Mouse (Mus musculus) heart, adult 2 months (tissue): Measurements from ENCODE around the gene Ranbp9. TPM values are rescaled to one million over a fixed set of nuclear protein-coding genes. Genes with fewer than 3 reads are reported as not detected.

ENCODE experiments used
- DNase-seq, 2 experiments: peaks; one replicate each; pipeline ENCODE4 v3.0.0; 2021
- H3K27ac ChIP-seq: fragments of 200-600 bp; 2 replicates; pipeline ENCODE4 v1.8.1; 2022
- H3K27me3 ChIP-seq: fragments of 200-500 bp; 2 replicates; pipeline ENCODE4 v1.6.1; 2012; ENCODE audit warnings: mild to moderate bottlenecking, low read length, inconsistent platforms, mixed read lengths; ENCODE audit not compliant: control insufficient read depth, insufficient read depth
- H3K36me3 ChIP-seq: fragments of 200-500 bp; 2 replicates; pipeline ENCODE4 v1.6.1; 2012; ENCODE audit warnings: low read length, inconsistent platforms; ENCODE audit not compliant: control insufficient read depth, insufficient read depth
- H3K4me1 ChIP-seq: fragments of 200-500 bp; 2 replicates; pipeline ENCODE4 v1.6.1; 2011; ENCODE audit warnings: low read length; ENCODE audit not compliant: control insufficient read depth, insufficient read depth
- H3K4me3 ChIP-seq: fragments of 200-600 bp; 2 replicates; pipeline ENCODE4 v1.8.1; 2022
- H3K79me2 ChIP-seq: fragments of 200-500 bp; replicated peaks from 2 replicates; pipeline ENCODE4 v1.6.1; 2012; ENCODE audit warnings: mild to moderate bottlenecking, inconsistent platforms, low read length, moderate library complexity, mixed read lengths; ENCODE audit not compliant: control insufficient read depth, insufficient read depth
- H3K9ac ChIP-seq: fragments of 200-500 bp; 2 replicates; pipeline ENCODE4 v1.6.1; 2012; ENCODE audit warnings: low read depth, mild to moderate bottlenecking, control low read depth, inconsistent platforms, low read length, mixed read lengths
- CTCF ChIP-seq: fragments of 200-600 bp; IDR thresholded peaks from 2 replicates; pipeline ENCODE4 v1.8.1; 2022; ENCODE audit warnings: antibody characterized with exemption, mild to moderate bottlenecking, moderate library complexity
- EP300 ChIP-seq: fragments of 200-500 bp; IDR thresholded peaks from 2 replicates; pipeline ENCODE4 v1.6.1; 2011; ENCODE audit warnings: low read depth, low read length, control low read depth; ENCODE audit not compliant: insufficient read depth
- POLR2A ChIP-seq: fragments of 200-500 bp; IDR thresholded peaks from 2 replicates; pipeline ENCODE4 v1.6.1; 2011; ENCODE audit warnings: mild to moderate bottlenecking, low read depth, low read length, control low read depth; ENCODE audit not compliant: insufficient read depth
- WGBS: fragments of 180-500 bp; shearing (Covaris S2); methylation state at CpG from one replicate; pipeline ENCODE4 v1.1.7; 2018; 5-methylcytosine and 5-hydroxymethylcytosine counted together
- intact Hi-C: fragments of 180-260 bp; cut with DNase I; formaldehyde crosslinking; loops from one replicate; pipeline ENCODE4 v1.15.1; 2025
- polyA plus RNA-seq: library from polyadenylated mRNA; depleted of rRNA; stranded (reverse); fragments of >200 nt; gene quantifications from 2 replicates; pipeline ENCODE4 v1.2.3, GENCODE M21; 2012
- total RNA-seq, 2 experiments: library from RNA; stranded (reverse); gene quantifications; 2 replicates each; pipeline ENCODE4 v1.2.3; 2021

The Ranbp9 gene
- total and polyA plus RNA-seq, 3 experiments = 16.1 to 44.2 (median 42.2) TPM

- Histone ChIP-seq H3K27ac (no peak overlapping the region), H3K4me3 (no peak overlapping the region), H3K79me2 (peaks cover 5% of the 10 kb centered on the region; the same call in 1 of the 2 replicates), H3K36me3 (peaks cover 17% of the 10 kb centered on the region), H3K27me3 (no peaks in the 10 kb centered on the region), H3K4me1 (peaks cover 12% of the 10 kb centered on the region), H3K9ac (no peak overlapping the region)
- no peak for TF ChIP-seq CTCF
- TF ChIP-seq POLR2A = no peak
- TF ChIP-seq EP300 = no peak
- intact Hi-C loops = no loop called here
- 76% methylated on average over 7 of the region's 7 CpGs for WGBS
- no peak for DNase-seq
These were observed 26.7 kb downstream of the Ranbp9 start for GRCm38 (mm10) chr13:43454431-43454830.

- no peak overlapping the region for H3K4me3 ChIP-seq
- H3K27ac ChIP-seq = peak overlapping the region; percentile 10; the same call in 1 of the 2 replicates
- peaks cover 10% of the 10 kb centered on the region for H3K4me1 ChIP-seq
- H3K9ac ChIP-seq = no peak overlapping the region
- no peak for DNase-seq
- peaks cover 5% of the 10 kb centered on the region; the same call in 1 of the 2 replicates for H3K79me2 ChIP-seq
- H3K36me3 ChIP-seq = peaks cover 17% of the 10 kb centered on the region
- TF ChIP-seq EP300 = no peak
- TF ChIP-seq POLR2A = no peak
- no peak for TF ChIP-seq CTCF
- intact Hi-C loops = no loop called here
- 25% methylated on average over 7 of the region's 7 CpGs for WGBS
- H3K27me3 ChIP-seq = no peaks in the 10 kb centered on the region
These were observed 28.1 kb downstream of the Ranbp9 start for GRCm38 (mm10) chr13:43452843-43453605.

- TF ChIP-seq EP300 = no peak
- TF ChIP-seq POLR2A = no peak
- no peak for TF ChIP-seq CTCF
- no peak overlapping the region for H3K9ac ChIP-seq
- H3K27ac ChIP-seq = no peak overlapping the region
- peaks cover 14% of the 10 kb centered on the region for H3K4me1 ChIP-seq
- no peak for DNase-seq
- intact Hi-C loops = no loop called here
- 56% methylated on average over 2 of the region's 2 CpGs for WGBS
- peaks cover 17% of the 10 kb centered on the region for H3K36me3 ChIP-seq
- no peak overlapping the region for H3K4me3 ChIP-seq
- H3K79me2 ChIP-seq = peaks cover 5% of the 10 kb centered on the region; the same call in 1 of the 2 replicates
- H3K27me3 ChIP-seq = no peaks in the 10 kb centered on the region
These were observed 28.9 kb downstream of the Ranbp9 start for GRCm38 (mm10) chr13:43452177-43452576.

- TF ChIP-seq POLR2A (no peak), EP300 (no peak), CTCF (no peak)
- Histone ChIP-seq H3K4me1 (peaks cover 20% of the 10 kb centered on the region), H3K36me3 (peaks cover 23% of the 10 kb centered on the region), H3K4me3 (no peak overlapping the region), H3K27ac (no peak overlapping the region), H3K9ac (no peak overlapping the region), H3K27me3 (no peaks in the 10 kb centered on the region), H3K79me2 (peaks cover 6% of the 10 kb centered on the region)
- 84% methylated on average over 3 of the region's 3 CpGs for WGBS
- DNase-seq = no peak
- intact Hi-C loops = no loop called here
These were observed 30.4 kb downstream of the Ranbp9 start for GRCm38 (mm10) chr13:43450686-43451085.

- Histone ChIP-seq H3K79me2 (peaks cover 9% of the 10 kb centered on the region), H3K4me1 (peaks cover 11% of the 10 kb centered on the region), H3K36me3 (peaks cover 26% of the 10 kb centered on the region), H3K27ac (no peak overlapping the region), H3K27me3 (no peaks in the 10 kb centered on the region), H3K4me3 (no peak overlapping the region), H3K9ac (no peak overlapping the region)
- TF ChIP-seq EP300 = no peak
- TF ChIP-seq POLR2A = no peak
- no peak for TF ChIP-seq CTCF
- no peak for DNase-seq
- WGBS = 72% methylated on average over 3 of the region's 3 CpGs
- intact Hi-C loops = no loop called here
These were observed 33.4 kb downstream of the Ranbp9 start for GRCm38 (mm10) chr13:43447721-43448120.

GRCm38 (mm10) chr13:43445754-43446153, 35.3 kb downstream of the Ranbp9 start:
- intact Hi-C loops = no loop called here
- TF ChIP-seq EP300 = no peak
- no peak for TF ChIP-seq POLR2A
- TF ChIP-seq CTCF = no peak
- H3K9ac ChIP-seq = no peak overlapping the region
- H3K4me3 ChIP-seq = no peak overlapping the region
- peaks cover 21% of the 10 kb centered on the region for H3K36me3 ChIP-seq
- no peak for DNase-seq
- H3K4me1 ChIP-seq = peaks cover 12% of the 10 kb centered on the region
- no peaks in the 10 kb centered on the region for H3K27me3 ChIP-seq
- no peak overlapping the region for H3K27ac ChIP-seq
- peaks cover 6% of the 10 kb centered on the region for H3K79me2 ChIP-seq
- 47% methylated on average over 4 of the region's 4 CpGs for WGBS
